Mouse (Mus musculus) lung, postnatal 14 days (tissue): ENCODE data around the gene Lix1.
A peak's percentile ranks its signal among the peaks of the same experiment; 100 is the strongest.
"Not testable (repeated sequence)": the region's sequence is repeated elsewhere in the genome, so short reads cannot be mapped to it uniquely, and the experiment has no call there.

Source experiments
- DNase-seq: peaks from one replicate; pipeline ENCODE4 v3.0.0; 2021

The Lix1 gene

DNA sequence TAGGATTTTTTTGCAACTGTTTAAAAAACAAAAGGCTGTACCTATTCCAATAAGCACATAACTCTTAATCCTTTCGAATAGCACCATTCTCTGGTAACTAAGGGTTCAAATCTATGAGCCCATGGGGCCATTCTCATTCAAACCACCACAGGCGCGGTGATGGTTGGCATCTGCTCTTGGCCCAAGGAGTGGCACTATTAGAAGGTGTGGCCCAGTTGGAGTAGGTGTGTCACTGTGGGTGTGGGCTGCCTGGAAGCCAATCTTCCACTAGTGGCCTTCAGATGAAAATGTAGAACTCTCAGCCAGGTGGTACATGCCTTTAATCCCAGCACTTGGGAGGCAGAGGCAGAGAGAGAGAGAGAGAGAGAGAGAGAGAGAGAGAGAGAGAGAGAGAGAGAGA lies 11.7 kb downstream of the Lix1 start:
- no peak for DNase-seq

DNA sequence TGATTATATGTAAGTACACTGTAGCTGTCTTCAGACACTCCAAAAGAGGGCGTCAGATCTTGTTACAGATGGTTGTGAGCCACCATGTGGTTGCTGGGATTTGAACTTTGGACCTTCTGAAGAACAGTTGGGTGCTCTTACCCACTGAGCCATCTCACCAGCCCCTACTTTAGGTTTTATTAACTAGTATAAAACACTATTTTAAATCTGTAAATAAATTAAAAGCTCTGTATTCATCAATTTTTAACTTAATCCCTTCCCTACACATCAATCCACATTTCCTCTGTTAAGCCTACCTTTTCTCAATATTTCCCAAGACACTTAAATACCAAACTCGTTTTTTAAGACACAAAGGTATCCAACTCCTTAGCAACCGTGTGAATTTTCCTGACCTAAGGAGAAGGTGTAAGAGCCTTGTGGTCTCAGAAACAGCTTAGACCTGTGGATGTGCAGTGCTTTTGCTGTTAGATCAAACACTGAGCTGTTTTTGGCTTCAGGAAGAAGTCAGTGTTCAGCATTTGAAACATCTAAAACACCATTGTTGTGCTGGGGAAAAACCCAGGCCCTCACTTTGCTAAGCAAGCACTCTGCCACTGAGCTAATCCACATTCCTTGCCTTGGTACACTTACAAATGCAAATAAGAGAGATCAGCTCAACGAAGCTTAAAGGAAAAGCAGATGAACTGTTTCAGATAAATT lies 22.3 kb downstream of the Lix1 start:
- no peak for DNase-seq

DNA sequence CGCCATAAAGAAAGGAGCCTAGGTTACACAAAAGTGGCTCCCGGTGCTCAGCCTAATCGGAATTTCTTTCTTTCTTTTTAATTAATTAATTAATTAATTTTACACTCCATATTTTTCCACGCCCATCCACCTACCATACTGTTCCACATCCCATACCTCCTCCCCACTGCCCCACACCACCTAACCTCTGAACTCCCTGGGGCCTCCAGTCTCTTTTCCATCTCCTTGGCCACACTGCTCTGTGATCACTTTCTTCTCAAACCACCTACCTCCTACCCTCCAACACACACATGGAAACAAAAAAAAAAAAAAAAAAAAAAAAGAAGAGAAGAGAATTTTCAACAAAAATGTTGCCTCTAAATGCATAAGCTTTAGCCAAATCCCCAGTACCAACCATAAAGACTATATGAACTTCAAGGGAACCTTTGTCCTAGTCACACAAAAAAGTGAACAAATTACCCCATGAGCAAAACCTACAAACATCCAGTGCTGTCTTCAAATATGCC lies 22.9 kb downstream of the Lix1 start:
- no peak for DNase-seq

DNA sequence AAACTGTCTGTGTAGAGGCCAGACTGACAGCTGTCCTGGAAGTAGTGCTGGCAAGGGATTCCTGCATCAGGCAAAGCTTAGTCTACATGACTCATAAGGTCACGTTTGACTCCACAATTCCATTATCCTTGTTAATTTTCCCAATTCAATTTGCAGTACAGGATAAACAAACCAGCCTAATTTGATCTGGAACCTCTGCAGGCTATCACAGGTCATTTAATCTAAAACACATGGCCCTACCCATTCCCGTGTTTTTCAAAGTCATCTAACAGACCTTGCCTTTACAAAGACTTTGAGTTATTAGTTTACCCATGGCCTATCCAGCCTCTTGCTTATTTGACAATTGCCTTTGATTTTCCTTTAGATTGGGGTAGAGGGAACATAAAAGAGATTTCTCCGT lies 23.4 kb downstream of the Lix1 start:
- no peak for DNase-seq

DNA sequence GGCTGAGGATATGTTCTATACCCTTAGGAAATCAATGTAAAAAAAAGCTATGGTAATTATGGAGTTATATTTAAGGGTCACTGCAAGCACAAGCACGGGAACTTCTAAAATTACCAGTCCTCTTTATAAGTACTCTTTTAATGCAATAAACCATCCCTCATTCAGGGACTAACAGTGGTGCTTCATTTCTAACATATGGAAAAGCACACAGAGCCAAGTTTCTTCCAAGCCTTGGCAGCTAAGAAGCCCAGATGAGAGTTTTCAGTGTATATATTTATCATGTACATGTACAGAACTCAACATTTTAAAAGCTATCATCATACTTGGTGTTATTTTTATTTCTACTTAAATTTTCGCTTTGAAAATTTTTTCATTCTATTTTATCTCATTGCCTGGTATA lies 26.4 kb downstream of the Lix1 start:
- no peak for DNase-seq

DNA sequence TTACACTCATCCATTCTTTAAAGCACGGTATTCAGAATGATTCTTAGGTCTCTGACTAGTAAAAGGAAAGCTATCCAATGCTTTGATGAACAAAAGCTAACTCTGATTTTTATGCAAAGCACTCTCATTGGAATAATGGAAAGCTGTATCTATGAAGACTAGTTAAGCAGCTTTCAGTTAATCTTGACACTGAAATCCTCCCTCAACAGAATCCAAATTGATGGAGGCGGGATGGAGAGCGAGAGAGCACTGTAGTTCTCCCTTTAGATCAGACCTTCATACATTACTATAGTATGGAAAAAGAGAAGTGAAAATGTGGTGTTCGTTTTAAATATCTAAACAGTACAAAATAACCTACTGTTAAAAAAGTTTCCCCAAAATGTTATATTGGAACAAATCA lies 31.2 kb downstream of the Lix1 start:
- DNase-seq, result no peak

DNA sequence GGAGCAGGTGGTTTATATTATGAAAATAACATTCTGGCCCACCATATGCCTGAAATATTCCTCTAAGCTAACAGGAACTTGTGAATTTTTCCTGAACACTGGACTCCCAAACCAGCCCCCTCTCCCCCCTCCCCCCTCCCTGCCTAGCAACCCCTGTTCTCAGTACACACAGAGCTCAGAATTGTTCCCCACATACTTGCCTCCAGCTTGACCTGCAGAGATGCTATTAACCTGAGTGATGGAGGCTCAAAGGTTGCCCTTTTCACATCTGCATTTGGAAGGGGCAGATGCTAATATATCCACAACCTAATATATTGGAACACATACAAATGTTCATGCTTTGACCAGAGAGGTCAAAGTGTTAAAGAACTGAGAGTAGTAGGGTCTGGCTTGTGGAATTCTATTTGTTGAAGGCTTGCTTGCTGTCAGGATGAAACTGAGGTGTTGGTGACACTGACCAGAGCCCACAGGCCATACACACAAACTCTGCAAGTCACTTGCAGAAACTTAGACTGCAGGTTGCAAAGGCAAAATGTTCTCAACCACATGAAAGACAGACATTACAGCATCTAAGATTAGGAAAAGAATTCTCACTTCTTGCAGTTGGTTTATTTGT lies 36.2 kb downstream of the Lix1 start:
- DNase-seq, result no peak

DNA sequence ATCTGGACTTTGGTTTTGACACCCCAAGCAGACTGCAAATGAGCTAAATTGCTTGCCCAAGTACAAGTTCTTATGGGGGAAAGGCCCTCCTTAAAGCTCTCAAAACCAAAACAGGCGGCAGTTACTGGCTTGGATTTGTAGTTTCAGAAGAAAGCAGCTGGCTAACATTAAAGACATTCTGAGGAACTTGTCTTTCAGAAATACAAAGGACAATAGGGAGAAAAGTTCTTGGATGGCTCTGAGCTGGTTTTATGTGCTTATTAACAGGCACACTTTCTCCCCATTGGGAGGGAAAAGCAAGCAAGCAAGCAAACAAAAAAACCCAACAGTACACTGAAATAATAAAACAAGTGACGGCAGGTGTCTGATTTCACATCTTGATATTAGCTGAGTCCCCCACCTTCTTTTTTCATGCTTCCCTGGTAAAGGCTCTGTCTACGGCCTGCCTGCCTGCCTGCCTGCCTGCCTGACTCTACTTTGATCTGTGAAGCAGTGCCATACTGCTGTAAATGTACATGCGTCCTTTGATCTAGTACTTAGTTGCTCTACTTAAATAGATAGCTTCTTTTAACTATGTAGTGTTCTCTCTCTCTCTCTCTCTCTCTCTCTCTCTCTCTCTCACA lies 39.5 kb downstream of the Lix1 start:
- no peak for DNase-seq

DNA sequence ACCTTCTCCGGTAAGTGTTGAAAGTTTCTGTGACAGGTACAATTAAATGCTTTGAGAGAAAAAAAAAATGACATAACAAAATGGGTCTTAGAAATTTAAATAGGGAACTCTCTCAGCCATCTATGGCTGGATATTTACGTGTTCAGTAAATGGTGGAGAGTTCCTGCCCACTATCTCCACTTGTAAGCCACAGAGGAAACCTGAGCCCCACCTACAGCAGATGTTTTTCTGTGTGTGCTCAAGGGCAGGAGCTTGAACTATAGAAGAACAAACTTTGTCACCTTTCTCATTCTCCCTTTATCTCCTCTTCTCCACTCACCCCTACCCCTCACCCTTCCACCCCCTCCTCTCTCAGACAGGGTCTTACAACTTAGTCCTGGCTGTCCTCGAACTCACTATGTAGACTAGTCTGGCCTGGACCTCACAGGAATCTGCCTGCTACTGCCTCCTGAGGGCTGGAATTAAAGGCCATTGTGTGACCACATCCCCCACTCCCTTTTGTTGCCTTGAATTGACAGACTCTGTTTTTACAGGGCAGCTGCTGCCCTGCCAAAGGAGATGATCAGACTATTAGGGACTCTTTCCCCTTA lies 41.9 kb downstream of the Lix1 start:
- DNase-seq, result no peak

DNA sequence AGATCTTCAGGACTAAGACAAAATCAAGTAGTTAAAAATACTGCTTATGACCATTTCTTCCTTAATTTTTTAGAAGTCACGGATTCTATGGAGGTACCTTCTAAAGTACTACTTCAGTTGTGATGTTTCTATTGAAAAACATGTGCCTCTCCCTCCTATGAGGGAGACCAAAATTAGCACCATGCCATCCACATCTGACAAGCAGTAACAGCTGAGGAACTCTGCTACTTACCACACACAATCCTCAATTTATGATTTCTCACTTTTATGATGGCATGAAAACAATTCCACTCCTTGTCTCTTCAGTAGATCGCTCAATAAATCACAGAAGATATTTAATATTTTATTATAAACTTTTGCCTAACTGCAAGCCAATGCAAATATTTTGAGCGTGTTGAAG lies 44.2 kb downstream of the Lix1 start:
- DNase-seq, result no peak

DNA sequence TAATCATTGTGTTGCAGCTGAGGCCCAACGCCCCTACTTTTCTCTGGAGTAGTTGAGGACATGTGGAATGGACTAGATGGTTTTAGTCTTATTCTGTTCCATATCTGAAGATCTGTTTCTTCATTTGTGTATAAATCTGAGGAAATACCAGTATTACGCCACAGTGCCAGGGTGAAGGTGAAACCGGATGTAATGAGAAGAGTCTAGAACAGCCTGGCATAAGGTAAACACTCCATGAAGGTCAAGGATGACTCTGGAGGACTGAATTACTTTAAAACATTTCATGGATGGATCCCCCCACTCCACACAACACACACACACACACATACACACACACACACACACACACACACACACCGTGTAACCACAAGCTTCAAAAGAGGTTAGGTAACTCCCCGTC lies 45.3 kb downstream of the Lix1 start:
- no peak for DNase-seq

DNA sequence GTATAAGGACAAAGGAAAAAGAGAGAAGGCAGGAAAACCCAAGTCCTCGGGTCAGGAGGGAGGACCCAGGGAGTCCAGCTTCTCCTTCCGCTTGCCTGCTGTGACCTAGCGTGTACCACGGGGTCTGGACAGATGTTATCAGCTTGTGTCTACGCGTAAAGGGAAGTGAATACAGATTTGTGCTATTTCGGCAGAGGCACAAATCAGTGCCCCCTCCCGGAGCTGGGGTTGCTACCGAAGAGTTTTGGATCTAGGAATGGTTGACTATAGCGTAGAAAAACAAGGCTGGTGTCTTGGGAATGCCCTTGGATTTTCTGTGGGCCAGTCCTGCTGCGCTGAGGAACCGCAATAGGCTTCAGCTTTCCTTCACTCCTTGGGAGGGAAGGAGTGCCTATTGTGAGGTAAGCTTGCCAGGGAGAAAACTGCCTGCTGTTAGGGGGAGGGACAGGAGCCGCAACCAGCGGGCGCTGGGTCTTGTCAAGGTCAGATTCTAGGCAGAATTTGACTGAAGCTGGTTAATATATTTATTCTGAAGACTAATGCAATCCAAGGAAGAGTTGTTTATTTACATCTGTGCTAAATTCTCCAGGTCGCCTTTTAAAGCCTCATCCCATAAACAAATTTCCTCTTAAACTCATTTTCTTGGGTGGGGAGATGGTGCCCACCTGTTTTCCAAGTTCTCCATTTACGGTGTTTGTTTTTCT lies 46.4 kb downstream of the Lix1 start:
- DNase-seq, result peak; percentile 51

DNA sequence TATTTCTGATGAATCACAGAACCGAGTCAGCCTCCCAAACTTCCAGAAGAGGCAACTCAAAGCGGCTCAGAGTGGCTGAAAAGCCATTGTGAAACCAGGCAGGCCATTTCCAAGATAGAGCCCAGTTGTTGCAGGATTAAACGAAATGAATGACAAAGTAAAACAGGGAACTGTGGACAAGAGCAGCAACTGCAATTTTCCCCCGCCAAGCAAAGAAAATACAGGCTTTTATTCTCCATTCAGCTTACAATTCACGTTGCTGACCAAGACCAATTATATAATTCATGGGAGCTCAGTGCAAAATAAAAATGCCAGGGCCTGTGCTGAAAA lies 46.9 kb downstream of the Lix1 start:
- DNase-seq, result peak; percentile 13

DNA sequence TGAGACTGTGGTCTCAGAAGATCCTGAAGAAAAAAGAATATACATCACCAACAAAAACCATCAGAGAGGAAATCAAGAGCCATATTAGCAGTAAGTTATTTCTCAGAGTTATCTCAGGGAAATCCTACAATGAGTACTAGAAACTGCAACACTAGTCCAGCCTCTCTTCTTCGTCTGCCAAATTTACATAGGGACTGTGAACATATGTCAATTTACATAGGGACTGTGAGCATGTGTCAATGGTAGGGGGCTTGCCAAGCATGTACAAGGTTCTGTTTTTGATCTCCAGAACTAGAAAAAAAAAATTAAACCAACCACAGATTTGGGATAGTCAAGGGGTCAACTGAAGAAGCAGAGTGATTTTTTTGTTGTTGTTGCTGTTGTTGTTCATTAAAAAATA lies 48.6 kb downstream of the Lix1 start:
- no peak for DNase-seq

DNA sequence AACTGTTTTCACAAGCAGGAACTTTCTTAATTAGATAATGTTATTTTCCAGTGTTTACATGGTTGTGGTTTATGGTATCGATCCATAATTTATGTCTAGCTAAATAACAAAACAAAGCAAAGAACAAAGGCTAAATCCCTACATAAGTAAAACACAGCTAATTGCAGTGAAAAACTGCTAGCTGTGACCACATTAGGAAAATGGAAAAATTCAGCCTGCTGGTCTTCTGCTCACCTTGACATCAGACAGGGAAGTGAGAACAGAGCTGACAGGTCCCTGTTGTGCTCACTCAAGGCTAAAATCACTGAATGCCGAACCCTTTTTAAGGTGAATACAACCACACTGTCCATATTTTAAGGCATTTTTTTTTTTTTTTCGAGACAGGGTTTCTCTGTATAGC lies 50.1 kb downstream of the Lix1 start:
- DNase-seq, result no peak

DNA sequence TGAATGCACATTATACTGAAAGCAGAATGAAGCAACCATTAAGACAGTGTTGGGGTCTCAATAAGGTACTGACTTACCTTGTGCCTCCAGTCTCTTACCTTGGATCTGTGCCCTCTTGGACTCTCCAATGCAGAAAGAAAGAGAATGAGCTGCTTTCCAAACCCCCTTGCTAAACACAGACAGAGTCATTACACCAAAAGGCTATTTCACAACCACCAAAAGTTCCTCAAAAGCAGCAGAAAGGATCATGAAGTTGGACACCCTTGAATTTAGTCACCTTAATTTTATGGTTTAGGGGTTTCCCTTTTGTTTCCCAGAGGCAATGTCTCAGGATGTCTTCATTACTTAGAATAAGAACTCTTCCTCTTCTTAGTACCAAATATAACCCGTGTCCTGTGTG lies 52.1 kb downstream of the Lix1 start:
- DNase-seq, result no peak

DNA sequence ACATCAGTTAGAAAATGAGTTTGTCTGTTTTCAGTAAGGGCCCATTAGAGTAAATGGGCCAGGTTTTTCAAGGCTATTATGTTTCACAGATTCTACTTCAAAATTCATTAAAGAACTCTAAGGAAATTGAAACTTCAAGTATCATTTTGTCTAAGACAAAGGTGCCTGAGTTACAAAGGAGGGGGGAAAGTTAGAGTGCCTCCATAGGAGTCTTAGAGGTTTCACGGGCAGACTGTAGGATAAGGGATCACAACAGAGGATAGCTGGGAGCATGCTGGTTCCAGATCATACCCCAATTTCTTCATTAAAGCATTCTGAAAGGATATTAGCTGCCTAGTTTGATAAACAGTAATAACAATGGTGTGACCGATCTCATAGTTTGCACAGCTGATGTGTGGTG lies 83.3 kb downstream of the Lix1 start:
- DNase-seq, result no peak

DNA sequence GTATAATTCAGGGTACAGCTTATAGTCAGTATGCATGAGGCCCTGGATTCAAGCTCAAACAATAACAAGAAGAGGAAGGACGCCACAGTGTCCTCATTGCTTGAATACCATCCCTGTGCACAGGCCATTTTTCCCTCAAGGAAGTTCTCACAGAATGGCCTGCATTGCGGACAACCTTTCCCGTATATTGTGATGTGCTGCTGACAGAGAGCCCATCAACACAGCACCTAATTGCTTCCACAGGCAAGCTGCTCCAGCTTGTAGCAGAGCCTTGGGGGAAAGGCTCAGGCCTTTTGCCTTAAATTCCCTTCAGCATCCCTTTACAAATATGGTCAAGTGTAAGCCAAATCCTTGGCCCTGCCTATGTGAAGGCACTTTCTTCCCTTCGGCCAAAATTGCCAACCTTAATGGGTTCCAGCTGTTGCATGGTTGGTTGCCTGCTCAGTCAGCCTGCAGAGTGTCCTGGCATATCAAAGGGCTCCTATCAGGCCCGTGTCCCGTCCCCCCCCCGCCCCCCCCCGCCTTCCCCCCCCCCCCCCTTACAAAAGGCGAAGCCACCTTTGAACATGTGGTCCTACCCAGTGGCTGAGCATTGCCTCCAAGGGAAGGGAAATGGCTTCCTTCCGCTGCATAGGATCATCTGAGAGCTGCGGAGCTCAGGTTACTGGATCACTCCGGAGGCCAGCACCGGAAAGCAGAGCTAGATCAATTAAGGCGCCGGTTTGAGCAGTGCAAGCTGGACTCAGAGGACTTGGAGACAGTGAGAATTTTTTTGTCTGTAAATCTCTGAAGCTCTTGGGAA lies 88.5 kb downstream of the Lix1 start:
- no peak for DNase-seq

DNA sequence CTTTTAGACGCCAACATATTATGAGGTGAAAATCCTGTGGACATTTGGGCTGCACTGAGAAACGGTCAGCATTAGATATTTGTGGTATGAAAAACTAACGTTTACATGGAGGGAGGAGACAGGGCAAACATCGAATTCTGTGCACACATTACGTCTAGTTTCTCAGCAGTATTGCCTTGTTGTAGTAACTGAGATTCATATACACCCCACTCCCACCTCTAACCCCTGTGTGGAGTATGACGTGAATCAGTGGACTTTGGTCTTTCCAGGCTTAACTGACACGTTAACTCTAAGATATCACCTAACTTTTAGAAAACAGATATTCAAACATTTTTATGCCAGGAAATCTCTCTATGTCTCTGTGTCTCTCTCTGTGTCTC lies 89.1 kb downstream of the Lix1 start:
- no peak for DNase-seq

DNA sequence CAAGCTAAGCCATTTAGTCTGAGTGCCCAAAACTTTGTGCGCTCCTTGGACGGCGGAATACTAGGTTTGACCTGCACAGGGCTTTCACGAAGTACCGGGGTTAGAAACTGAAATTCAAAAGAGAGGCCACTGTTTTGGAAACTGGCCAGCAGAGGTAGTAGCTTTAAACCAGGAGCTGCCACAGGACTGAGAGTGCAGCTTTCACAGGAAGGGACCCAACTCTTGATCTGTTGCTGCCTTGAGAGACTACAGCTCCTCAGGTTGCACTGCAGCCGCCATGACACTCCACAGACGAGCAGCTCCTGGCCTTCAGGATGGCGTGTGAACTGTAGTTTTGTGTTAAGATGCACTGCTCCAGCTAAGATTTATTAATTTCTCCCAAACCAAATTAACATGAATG lies 89.6 kb downstream of the Lix1 start:
- no peak for DNase-seq

DNA sequence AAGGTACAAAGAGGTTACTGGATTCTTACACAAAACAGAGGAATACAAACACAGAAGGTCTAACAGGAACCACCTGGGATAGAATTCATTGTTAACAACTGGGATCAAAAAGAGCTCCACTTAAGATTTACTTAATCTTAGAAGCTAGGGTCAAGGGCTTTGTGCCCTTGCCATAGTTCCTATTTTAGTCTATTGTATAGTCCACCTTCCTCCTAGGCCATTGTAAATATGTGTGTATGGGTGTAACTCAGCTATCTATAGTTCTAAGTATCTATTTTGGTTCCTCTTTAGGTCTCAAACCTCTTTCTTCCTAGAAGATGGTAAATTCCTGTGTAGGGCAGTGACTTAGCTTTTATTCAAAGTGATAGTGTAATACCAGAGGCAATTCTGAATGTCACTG lies 93.8 kb downstream of the Lix1 start:
- DNase-seq, result not testable (repeated sequence)

DNA sequence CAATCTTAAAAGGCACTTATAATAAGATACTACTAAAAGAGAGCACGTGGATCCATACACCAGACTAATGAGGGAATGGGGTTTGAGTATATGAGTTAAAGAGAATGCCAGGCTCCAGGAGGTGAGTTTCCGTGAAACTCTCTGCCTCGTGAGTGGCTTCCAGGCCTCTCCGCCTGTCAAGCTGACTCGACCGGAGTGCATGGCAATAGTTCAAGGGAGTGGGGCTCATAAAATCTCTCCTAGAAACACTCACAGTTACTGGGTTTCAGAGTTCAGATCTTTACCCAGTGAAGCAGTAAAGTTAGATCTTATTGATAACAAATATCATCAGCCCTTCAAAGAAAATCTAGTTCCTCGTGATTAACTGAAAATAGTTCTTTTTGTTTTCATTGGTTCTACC lies 94.3 kb downstream of the Lix1 start:
- no peak for DNase-seq

DNA sequence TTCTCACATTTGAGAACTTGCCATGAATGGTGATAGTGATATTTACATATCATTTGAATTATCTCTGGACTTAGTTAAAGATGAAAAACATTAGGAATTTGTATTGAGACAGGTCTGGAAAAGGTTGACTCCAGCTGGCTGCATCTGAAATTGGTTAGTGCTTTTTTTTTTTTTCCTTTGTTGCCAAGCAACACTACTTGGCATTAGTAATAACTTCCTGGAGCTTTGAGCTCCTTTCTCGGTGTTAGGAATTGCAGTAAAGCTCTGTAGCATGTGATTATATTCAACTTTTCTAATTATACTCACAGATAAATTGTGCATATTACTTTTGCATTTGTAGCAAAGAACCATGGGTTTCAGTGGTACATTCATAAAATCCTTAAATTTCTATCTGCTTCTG lies 96.4 kb downstream of the Lix1 start:
- no peak for DNase-seq
